Mouse (Mus musculus): Measurements from ENCODE around the gene Plk2. TPM values are rescaled to one million over a fixed set of nuclear protein-coding genes. Genes with fewer than 3 reads are reported as not detected.

The Plk2 gene
- polyA plus RNA-seq, 1 experiment, result 97.6 TPM

DNA sequence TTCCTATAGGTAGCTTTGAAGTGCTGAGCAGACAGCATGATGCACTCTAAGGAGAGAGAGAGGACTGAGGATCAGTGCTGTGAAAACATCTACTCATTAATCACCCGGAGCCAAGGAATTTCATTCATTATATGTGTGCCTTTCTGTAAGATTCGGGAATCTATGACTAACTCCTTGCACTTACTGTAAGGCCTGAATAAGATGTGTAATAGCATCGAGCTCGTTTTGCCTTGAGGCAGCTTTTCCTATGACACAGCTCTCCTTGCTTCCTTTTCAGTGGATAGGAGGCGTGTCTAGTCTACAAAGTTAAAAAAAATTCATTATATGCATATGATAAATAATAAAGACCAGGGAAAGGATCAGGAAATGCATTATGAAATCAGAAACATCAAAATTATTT lies 24.8 kb downstream of the Plk2 start:
- no peaks in the 10 kb centered on the region for H3K79me2 ChIP-seq (ENCODE audit: control insufficient read depth, insufficient read depth)
- H3ac ChIP-seq (ENCODE audit: control insufficient read depth, insufficient read length), result no peak overlapping the region
- TF ChIP-seq E2F4 (IDR thresholded peaks at IDR 0.05; ENCODE audit: insufficient read depth), result no peak
- no peak for TF ChIP-seq REST (IDR thresholded peaks at IDR 0.05; ENCODE audit: insufficient read depth, insufficient read length)
- no peak for TF ChIP-seq TCF12 (IDR thresholded peaks at IDR 0.05; ENCODE audit: insufficient read depth, poor library complexity, severe bottlenecking)
- TF ChIP-seq TCF3 (IDR thresholded peaks at IDR 0.05; ENCODE audit: insufficient read length, low read depth), result no peak
- TF ChIP-seq POLR2A (IDR thresholded peaks at IDR 0.05; ENCODE audit: insufficient read length, low read depth), result no peak
- TF ChIP-seq MAX (IDR thresholded peaks at IDR 0.05; ENCODE audit: low read depth), result no peak
- TF ChIP-seq CEBPB (IDR thresholded peaks at IDR 0.05; ENCODE audit: insufficient read depth, poor library complexity, severe bottlenecking), result no peak
- no peak for TF ChIP-seq POLR2AphosphoS2 (IDR thresholded peaks at IDR 0.05; ENCODE audit: insufficient read length, low read depth)
- no peak for TF ChIP-seq MYOD1 (IDR thresholded peaks at IDR 0.05; ENCODE audit: control insufficient read depth in 1 of 3, insufficient read length in 2 of 3, low read depth in 2 of 3)
- no peak for TF ChIP-seq USF1 (IDR thresholded peaks at IDR 0.05; ENCODE audit: low read depth)
- TF ChIP-seq MYOG (IDR thresholded peaks at IDR 0.05; ENCODE audit: control insufficient read depth in 1 of 3, insufficient read depth in 1 of 3, insufficient read length in 2 of 3, low read depth in 2 of 3), result no peak
- no peak for TF ChIP-seq SRF (IDR thresholded peaks at IDR 0.05; ENCODE audit: control insufficient read depth, insufficient read length, low read depth)
- H3K4me3 ChIP-seq, result no peak overlapping the region
- H3K4me2 ChIP-seq (ENCODE audit: low read depth), result no peak overlapping the region
- H3K36me3 ChIP-seq (ENCODE audit: control insufficient read depth, insufficient read depth), result no peaks in the 10 kb centered on the region
- H3K27me3 ChIP-seq (ENCODE audit: control insufficient read depth, insufficient read depth, insufficient read length), result no peaks in the 10 kb centered on the region

DNA sequence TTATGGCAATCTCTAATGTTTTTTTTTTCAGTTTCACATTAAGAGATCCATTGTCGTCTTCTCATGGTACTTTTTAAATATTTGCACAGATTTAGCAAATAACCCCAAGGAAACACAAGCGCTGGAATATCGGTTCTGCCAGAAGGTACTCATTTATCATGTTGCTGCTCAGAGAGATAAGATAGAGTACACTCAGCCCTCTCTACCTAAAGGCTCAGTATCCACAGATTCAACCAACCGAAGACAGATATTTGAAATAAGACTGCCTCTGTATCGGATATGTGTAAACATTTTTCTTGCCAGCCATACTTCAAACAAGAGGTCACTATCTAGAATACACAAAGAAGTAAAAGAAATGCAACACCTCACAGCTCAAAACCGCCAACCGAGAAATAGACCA lies 27.6 kb downstream of the Plk2 start:
- Histone ChIP-seq H3K36me3 (ENCODE audit: control insufficient read depth, insufficient read depth) (no peaks in the 10 kb centered on the region), H3K27me3 (ENCODE audit: control insufficient read depth, insufficient read depth, insufficient read length) (no peaks in the 10 kb centered on the region), H3K4me3 (no peak overlapping the region), H3K79me2 (ENCODE audit: control insufficient read depth, insufficient read depth) (no peaks in the 10 kb centered on the region), H3ac (ENCODE audit: control insufficient read depth, insufficient read length) (no peak overlapping the region), H3K4me2 (ENCODE audit: low read depth) (no peak overlapping the region)
- TF ChIP-seq POLR2AphosphoS2 (IDR thresholded peaks at IDR 0.05; ENCODE audit: insufficient read length, low read depth) (no peak), E2F4 (IDR thresholded peaks at IDR 0.05; ENCODE audit: insufficient read depth) (no peak), MYOG (IDR thresholded peaks at IDR 0.05; ENCODE audit: control insufficient read depth in 1 of 3, insufficient read depth in 1 of 3, insufficient read length in 2 of 3, low read depth in 2 of 3) (no peak), MYOD1 (IDR thresholded peaks at IDR 0.05; ENCODE audit: control insufficient read depth in 1 of 3, insufficient read length in 2 of 3, low read depth in 2 of 3) (no peak), POLR2A (IDR thresholded peaks at IDR 0.05; ENCODE audit: insufficient read length, low read depth) (no peak), REST (IDR thresholded peaks at IDR 0.05; ENCODE audit: insufficient read depth, insufficient read length) (no peak), TCF12 (IDR thresholded peaks at IDR 0.05; ENCODE audit: insufficient read depth, poor library complexity, severe bottlenecking) (no peak), MAX (IDR thresholded peaks at IDR 0.05; ENCODE audit: low read depth) (no peak), SRF (IDR thresholded peaks at IDR 0.05; ENCODE audit: control insufficient read depth, insufficient read length, low read depth) (no peak), CEBPB (IDR thresholded peaks at IDR 0.05; ENCODE audit: insufficient read depth, poor library complexity, severe bottlenecking) (no peak), TCF3 (IDR thresholded peaks at IDR 0.05; ENCODE audit: insufficient read length, low read depth) (no peak), USF1 (IDR thresholded peaks at IDR 0.05; ENCODE audit: low read depth) (no peak)

DNA sequence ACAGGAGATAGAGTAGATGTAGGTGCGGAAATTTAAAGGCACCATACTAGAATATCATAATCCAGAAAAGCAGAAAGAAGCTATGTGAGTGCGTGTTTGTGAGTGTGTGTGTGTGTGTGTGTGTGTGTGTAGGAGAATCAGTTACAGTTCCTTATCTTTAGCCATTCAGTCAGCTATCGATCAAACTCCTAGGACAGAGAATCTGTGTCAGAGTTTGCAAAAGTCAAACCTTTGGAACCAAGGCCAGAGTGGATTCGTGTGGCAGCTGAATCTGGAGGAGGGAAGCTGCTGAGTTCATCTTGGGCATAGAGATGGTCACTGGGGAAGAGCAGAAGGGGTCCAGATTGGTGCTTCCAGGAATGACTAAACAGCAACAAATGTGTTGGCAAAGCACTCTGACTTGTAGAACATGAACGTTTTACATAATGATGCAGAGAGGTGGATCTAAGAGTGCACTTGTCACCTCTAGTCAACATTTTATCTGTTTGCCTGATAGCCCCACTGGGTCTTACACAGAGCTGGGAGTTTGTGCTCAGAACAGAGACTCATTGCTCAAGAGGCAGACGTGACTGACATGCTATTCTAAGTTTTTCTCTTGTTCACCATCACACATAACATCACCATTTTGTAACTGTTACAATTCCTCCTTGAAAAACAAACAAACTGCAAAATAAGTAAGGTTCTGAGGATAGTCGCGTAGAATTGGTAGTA lies 30.8 kb downstream of the Plk2 start:
- TF ChIP-seq REST (IDR thresholded peaks at IDR 0.05; ENCODE audit: insufficient read depth, insufficient read length) (no peak), MAX (IDR thresholded peaks at IDR 0.05; ENCODE audit: low read depth) (no peak), SRF (IDR thresholded peaks at IDR 0.05; ENCODE audit: control insufficient read depth, insufficient read length, low read depth) (no peak), E2F4 (IDR thresholded peaks at IDR 0.05; ENCODE audit: insufficient read depth) (no peak), TCF12 (IDR thresholded peaks at IDR 0.05; ENCODE audit: insufficient read depth, poor library complexity, severe bottlenecking) (no peak), MYOD1 (IDR thresholded peaks at IDR 0.05; ENCODE audit: control insufficient read depth in 1 of 3, insufficient read length in 2 of 3, low read depth in 2 of 3) (no peak), POLR2A (IDR thresholded peaks at IDR 0.05; ENCODE audit: insufficient read length, low read depth) (no peak), MYOG (IDR thresholded peaks at IDR 0.05; ENCODE audit: control insufficient read depth in 1 of 3, insufficient read depth in 1 of 3, insufficient read length in 2 of 3, low read depth in 2 of 3) (no peak), CEBPB (IDR thresholded peaks at IDR 0.05; ENCODE audit: insufficient read depth, poor library complexity, severe bottlenecking) (no peak), USF1 (IDR thresholded peaks at IDR 0.05; ENCODE audit: low read depth) (no peak), TCF3 (IDR thresholded peaks at IDR 0.05; ENCODE audit: insufficient read length, low read depth) (no peak), POLR2AphosphoS2 (IDR thresholded peaks at IDR 0.05; ENCODE audit: insufficient read length, low read depth) (no peak)
- no peaks in the 10 kb centered on the region for H3K36me3 ChIP-seq (ENCODE audit: control insufficient read depth, insufficient read depth)
- H3K79me2 ChIP-seq (ENCODE audit: control insufficient read depth, insufficient read depth), result no peaks in the 10 kb centered on the region
- H3K27me3 ChIP-seq (ENCODE audit: control insufficient read depth, insufficient read depth, insufficient read length), result no peaks in the 10 kb centered on the region
- no peak overlapping the region for H3K4me3 ChIP-seq
- H3ac ChIP-seq (ENCODE audit: control insufficient read depth, insufficient read length), result no peak overlapping the region
- no peak overlapping the region for H3K4me2 ChIP-seq (ENCODE audit: low read depth)

DNA sequence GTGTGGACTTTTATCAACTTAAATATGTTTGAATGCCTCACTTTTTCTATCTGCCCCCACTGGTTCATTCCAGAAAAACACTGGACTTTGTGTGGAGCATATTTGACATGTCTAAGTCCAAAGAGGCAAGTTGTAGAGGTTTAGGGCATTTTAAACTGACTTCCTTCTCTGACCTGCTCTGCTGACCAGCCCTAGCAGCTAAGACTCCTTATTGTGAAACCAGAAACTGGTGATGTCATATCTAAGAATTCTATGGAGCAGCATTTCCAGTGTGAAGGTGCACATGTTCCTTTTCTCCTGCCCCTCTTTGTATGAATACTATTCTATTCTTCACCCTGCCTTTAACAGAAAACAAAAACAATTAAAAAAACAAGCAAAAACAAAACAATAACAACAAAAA lies 36.5 kb downstream of the Plk2 start:
- H3K79me2 ChIP-seq (ENCODE audit: control insufficient read depth, insufficient read depth), result no peaks in the 10 kb centered on the region
- no peak overlapping the region for H3K4me3 ChIP-seq
- TF ChIP-seq TCF3 (IDR thresholded peaks at IDR 0.05; ENCODE audit: insufficient read length, low read depth) (no peak), CEBPB (IDR thresholded peaks at IDR 0.05; ENCODE audit: insufficient read depth, poor library complexity, severe bottlenecking) (0 out of 2 replicates have a peak, but pooled peaks have one; percentile 27)
- no peaks in the 10 kb centered on the region for H3K36me3 ChIP-seq (ENCODE audit: control insufficient read depth, insufficient read depth)
- no peaks in the 10 kb centered on the region for H3K27me3 ChIP-seq (ENCODE audit: control insufficient read depth, insufficient read depth, insufficient read length)
- no peak overlapping the region for H3ac ChIP-seq (ENCODE audit: control insufficient read depth, insufficient read length)
- no peak overlapping the region for H3K4me2 ChIP-seq (ENCODE audit: low read depth)

All from myocyte (in vitro differentiated cells).